Mouse (Mus musculus): ENCODE measurements around the gene Hoxc11.

The Hoxc11 gene

GRCm38 (mm10) chr15:102963671-102964640 lies 9.7 kb downstream of the Hoxc11 start:
- no peak for DNase-seq (ENCODE audit: low read depth, low spot score)

- no peak for DNase-seq (ENCODE audit: low read depth, low spot score)
Observed at GRCm38 (mm10) chr15:102965003-102965891, 11.0 kb downstream of the Hoxc11 start.

- DNase-seq (ENCODE audit: low read depth, low spot score), result no peak
Observed at GRCm38 (mm10) chr15:102965892-102966775, 11.9 kb downstream of the Hoxc11 start.

GRCm38 (mm10) chr15:102966776-102967311 lies 12.6 kb downstream of the Hoxc11 start, which contains the start of gene Hoxc10:
Gene Hoxc10, plus strand, starts transcription at chr15:102966796.
- no peak for DNase-seq (ENCODE audit: low read depth, low spot score)

- DNase-seq (ENCODE audit: low read depth, low spot score), result no peak
Observed at GRCm38 (mm10) chr15:102967312-102967510, 13.0 kb downstream of the Hoxc11 start, which contains the start of gene Hoxc5. Gene Hoxc5, plus strand, starts transcription at chr15:102967443.

GRCm38 (mm10) chr15:102967511-102968397 lies 13.5 kb downstream of the Hoxc11 start:
- DNase-seq (ENCODE audit: low read depth, low spot score), result no peak

GRCm38 (mm10) chr15:102969296-102969695 lies 15.1 kb downstream of the Hoxc11 start:
- DNase-seq (ENCODE audit: low read depth, low spot score), result no peak

- DNase-seq (ENCODE audit: low read depth, low spot score), result peak; percentile 85
Observed at GRCm38 (mm10) chr15:102970740-102971139, 16.5 kb downstream of the Hoxc11 start.

GRCm38 (mm10) chr15:102972254-102972653 lies 18.0 kb downstream of the Hoxc11 start:
- DNase-seq (ENCODE audit: low read depth, low spot score), result no peak

- no peak for DNase-seq (ENCODE audit: low read depth, low spot score)
Observed at GRCm38 (mm10) chr15:102972753-102973152, 18.5 kb downstream of the Hoxc11 start.

- DNase-seq (ENCODE audit: low read depth, low spot score), result no peak
Observed at GRCm38 (mm10) chr15:102975034-102975433, 20.8 kb downstream of the Hoxc11 start.

- DNase-seq (ENCODE audit: low read depth, low spot score), result no peak
Observed at GRCm38 (mm10) chr15:102975688-102976111, 21.5 kb downstream of the Hoxc11 start.

- no peak for DNase-seq (ENCODE audit: low read depth, low spot score)
Observed at GRCm38 (mm10) chr15:102976171-102976570, 21.9 kb downstream of the Hoxc11 start, which contains the start of gene Hoxc9. Gene Hoxc9, plus strand, starts transcription at chr15:102976439.

GRCm38 (mm10) chr15:102976631-102977422 lies 22.6 kb downstream of the Hoxc11 start:
- DNase-seq (ENCODE audit: low read depth, low spot score), result no peak

GRCm38 (mm10) chr15:102977423-102977974 lies 23.3 kb downstream of the Hoxc11 start:
- DNase-seq (ENCODE audit: low read depth, low spot score), result no peak

- DNase-seq (ENCODE audit: low read depth, low spot score), result no peak
Observed at GRCm38 (mm10) chr15:102978615-102979515, 24.6 kb downstream of the Hoxc11 start.

- no peak for DNase-seq (ENCODE audit: low read depth, low spot score)
Observed at GRCm38 (mm10) chr15:102979936-102980335, 25.7 kb downstream of the Hoxc11 start.

- no peak for DNase-seq (ENCODE audit: low read depth, low spot score)
Observed at GRCm38 (mm10) chr15:102980352-102980751, 26.1 kb downstream of the Hoxc11 start.

Measured in 3T3-L1 (cell line).